Mouse (Mus musculus) stomach, embryonic 15.5 days (tissue): ENCODE results near the gene Lamb3. TPM values are rescaled to one million over a fixed set of nuclear protein-coding genes. Genes with fewer than 3 reads are reported as not detected.
"Not testable (repeated sequence)": the region's sequence is repeated elsewhere in the genome, so short reads cannot be mapped to it uniquely, and the experiment has no call there.

ENCODE experiments used
- ATAC-seq: fragments of 200-750 bp; cut with Nextera tagmentation; 2 replicates; pipeline ENCODE4 v1.8.0; 2017; ENCODE audit warnings: low read depth, moderate number of reproducible peaks, moderate TSS enrichment; ENCODE audit not compliant: insufficient read depth, low FRiP score
- H3K27ac ChIP-seq: fragments of 300-500 bp; sonication (generic); 2 replicates; pipeline ENCODE4 v1.5.1; 2015; ENCODE audit warnings: mild to moderate bottlenecking, inconsistent platforms
- H3K27me3 ChIP-seq: fragments of 300-500 bp; sonication (generic); replicated peaks from 2 replicates; pipeline ENCODE4 v1.6.1; 2015; ENCODE audit warnings: inconsistent platforms
- H3K36me3 ChIP-seq: fragments of 300-500 bp; sonication (generic); 2 replicates; pipeline ENCODE4 v1.6.1; 2015; ENCODE audit warnings: inconsistent platforms
- H3K4me1 ChIP-seq: fragments of 300-500 bp; sonication (generic); 2 replicates; pipeline ENCODE4 v1.6.1; 2015; ENCODE audit warnings: inconsistent platforms
- H3K4me2 ChIP-seq: fragments of 300-500 bp; sonication (generic); 2 replicates; pipeline ENCODE4 v1.6.1; 2015; ENCODE audit warnings: mild to moderate bottlenecking, inconsistent platforms
- H3K4me3 ChIP-seq: fragments of 300-500 bp; sonication (generic); replicated peaks from 2 replicates; pipeline ENCODE4 v1.5.1; 2015; ENCODE audit warnings: inconsistent platforms
- H3K9ac ChIP-seq: fragments of 300-500 bp; sonication (generic); 2 replicates; pipeline ENCODE4 v1.6.1; 2015; ENCODE audit warnings: inconsistent platforms
- H3K9me3 ChIP-seq: fragments of 300-500 bp; sonication (generic); 2 replicates; pipeline ENCODE4 v1.6.1; 2016; ENCODE audit warnings: inconsistent platforms
- WGBS: fragments of 180-500 bp; shearing (Covaris S2); methylation state at CpG from one replicate; pipeline ENCODE4 v1.1.7; 2015; 5-methylcytosine and 5-hydroxymethylcytosine counted together
- polyA plus RNA-seq: library from polyadenylated mRNA; unstranded; fragments of >200 nt; fragmentation: Nextera tagmentation; extraction: Ambion mirVana; gene quantifications from 2 replicates; pipeline ENCODE4 v1.2.1, GENCODE M21; 2015

The Lamb3 gene
- polyA plus RNA-seq, 1 experiment from 2014 or later, result 12.5 TPM

DNA sequence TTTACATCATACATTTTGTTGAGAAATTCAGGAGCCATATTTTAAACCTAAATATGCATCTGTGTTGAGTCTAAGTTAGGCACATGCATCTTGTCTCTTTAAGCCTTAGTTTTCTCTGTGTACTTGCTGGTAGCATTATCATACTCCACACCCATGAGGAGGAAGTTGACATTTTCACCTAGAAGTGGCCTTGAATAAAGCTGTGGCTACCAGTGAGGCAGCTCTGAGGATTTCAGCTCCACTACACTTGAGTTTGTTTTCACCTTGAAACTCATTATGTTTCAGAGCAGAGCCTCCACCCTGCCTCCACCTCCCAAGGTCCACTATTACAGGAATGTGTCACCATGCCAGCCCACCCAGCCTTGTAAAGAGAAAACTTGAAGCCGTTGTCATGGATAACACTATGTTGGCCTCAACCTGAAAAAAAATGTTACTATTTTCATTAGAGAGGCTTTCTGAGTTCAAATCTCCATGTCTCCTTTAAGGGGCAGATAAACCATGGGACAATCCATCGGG lies 26.7 kb downstream of the Lamb3 start:
- no peaks in the 10 kb centered on the region for H3K36me3 ChIP-seq
- no peak overlapping the region for H3K9ac ChIP-seq
- no peaks in the 10 kb centered on the region for H3K27me3 ChIP-seq
- H3K4me3 ChIP-seq, result no peak overlapping the region
- H3K4me1 ChIP-seq, result no peaks in the 10 kb centered on the region
- ATAC-seq, result no peak
- no peak overlapping the region for H3K4me2 ChIP-seq
- no peak overlapping the region for H3K27ac ChIP-seq
- H3K9me3 ChIP-seq, result no peaks in the 10 kb centered on the region
- 93% methylated on average over 2 of the region's 2 CpGs for WGBS

DNA sequence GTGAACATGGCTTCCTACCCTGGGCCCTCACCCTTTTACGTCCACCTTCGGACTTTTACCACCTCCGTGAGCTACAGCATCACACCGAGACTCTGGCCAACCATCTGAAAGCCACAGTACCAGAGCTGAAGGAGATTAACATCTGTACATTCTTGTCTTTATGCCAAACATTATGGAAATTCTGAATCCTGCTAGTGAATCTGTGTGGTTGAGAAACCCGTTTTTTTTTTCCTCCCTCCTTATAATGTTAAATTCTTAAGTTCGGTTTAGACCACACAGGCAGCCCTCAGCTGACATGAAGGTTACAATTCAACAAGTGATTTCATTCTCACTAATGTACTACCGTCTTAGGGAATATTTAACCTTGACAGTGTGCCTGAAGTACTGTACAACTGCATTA lies 27.4 kb downstream of the Lamb3 start:
- H3K9me3 ChIP-seq, result no peaks in the 10 kb centered on the region
- no peak overlapping the region for H3K4me2 ChIP-seq
- no peak overlapping the region for H3K9ac ChIP-seq
- 56% methylated on average over 7 of the region's 7 CpGs for WGBS
- H3K4me1 ChIP-seq, result no peaks in the 10 kb centered on the region
- no peak for ATAC-seq
- H3K4me3 ChIP-seq, result no peak overlapping the region
- H3K36me3 ChIP-seq, result no peaks in the 10 kb centered on the region
- H3K27me3 ChIP-seq, result no peaks in the 10 kb centered on the region
- no peak overlapping the region for H3K27ac ChIP-seq

DNA sequence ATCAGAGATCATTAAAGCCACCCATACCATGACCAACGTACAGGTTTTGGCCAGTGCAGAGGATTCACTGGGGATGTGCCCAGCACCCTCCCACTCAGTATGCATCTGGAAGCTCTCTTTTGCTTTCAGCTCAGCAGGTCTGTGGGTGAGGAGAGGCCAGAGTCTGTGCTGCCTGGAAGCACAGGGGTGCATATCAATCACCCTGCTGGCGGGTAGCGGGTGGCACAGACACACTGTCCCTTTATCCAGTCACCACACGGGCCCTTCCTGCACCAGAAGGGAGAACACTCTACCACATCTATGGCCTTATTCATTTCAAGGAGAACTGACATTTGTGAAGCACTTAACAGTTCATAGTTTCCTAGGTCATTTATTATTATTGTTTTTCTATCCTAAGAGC lies 30.9 kb downstream of the Lamb3 start:
- WGBS, result 52% methylated on average over 4 of the region's 4 CpGs

DNA sequence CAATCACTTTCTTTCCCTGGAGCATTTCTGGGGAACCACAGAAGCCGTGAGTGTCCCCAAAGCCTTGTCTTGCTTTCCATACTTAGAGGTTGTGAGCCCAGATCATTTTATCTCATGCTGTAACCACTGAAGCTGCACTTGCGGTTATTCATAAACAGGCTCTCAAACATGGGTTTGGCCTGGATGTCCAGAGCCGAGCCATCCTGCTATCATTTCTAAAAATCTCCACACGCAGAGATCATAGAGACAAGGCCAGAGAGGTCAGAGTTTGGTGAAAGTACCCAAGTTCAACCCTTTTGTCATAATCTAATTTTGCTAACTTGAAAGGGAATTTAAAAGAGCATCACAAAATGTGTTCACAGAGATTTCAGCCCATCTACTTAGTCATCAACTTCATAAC lies 33.9 kb downstream of the Lamb3 start:
- H3K4me1 ChIP-seq, result 0 out of 2 replicates have a peak, but pooled peaks cover 6% of the 10 kb centered on the region
- WGBS, result 88% methylated on average over 4 of the region's 4 CpGs

More for the DNA sequence above, 30.9 kb downstream of the Lamb3 start:
- Histone ChIP-seq H3K36me3 (no peaks in the 10 kb centered on the region), H3K9me3 (no peaks in the 10 kb centered on the region), H3K4me1 (0 out of 2 replicates have a peak, but pooled peaks cover 6% of the 10 kb centered on the region), H3K4me2 (no peak overlapping the region), H3K9ac (no peak overlapping the region), H3K27me3 (no peaks in the 10 kb centered on the region), H3K4me3 (no peak overlapping the region), H3K27ac (no peak overlapping the region)
- no peak for ATAC-seq

DNA sequence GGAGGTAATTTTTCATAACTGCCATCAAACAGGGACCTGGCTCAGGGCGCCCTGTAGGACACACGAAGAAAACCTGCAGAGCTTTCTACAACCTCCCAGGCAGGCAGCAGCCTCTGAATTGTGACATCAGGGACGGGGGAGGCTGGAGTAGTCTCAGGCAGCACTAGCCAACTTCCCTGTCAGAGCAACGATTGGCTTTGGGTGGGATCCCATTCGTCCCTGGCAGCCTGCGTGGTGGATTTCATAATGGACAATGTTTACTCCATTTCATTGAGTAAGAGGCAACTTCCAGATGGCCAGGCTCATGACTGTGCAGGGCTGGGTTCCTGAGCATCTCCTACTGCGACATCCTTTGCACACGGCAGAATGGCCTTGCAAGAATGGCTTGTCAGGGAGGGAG lies 34.7 kb downstream of the Lamb3 start:
- no peaks in the 10 kb centered on the region for H3K27me3 ChIP-seq
- 48% methylated on average over 8 of the region's 8 CpGs for WGBS
- H3K9me3 ChIP-seq, result no peaks in the 10 kb centered on the region
- H3K36me3 ChIP-seq, result no peaks in the 10 kb centered on the region
- no peak overlapping the region for H3K27ac ChIP-seq
- H3K9ac ChIP-seq, result no peak overlapping the region
- H3K4me2 ChIP-seq, result no peak overlapping the region
- H3K4me3 ChIP-seq, result no peak overlapping the region
- peak; percentile 35; the same call in 1 of the 2 replicates for ATAC-seq
- 0 out of 2 replicates have a peak, but pooled peaks cover 6% of the 10 kb centered on the region for H3K4me1 ChIP-seq

More for the DNA sequence above, 33.9 kb downstream of the Lamb3 start:
- no peaks in the 10 kb centered on the region for H3K36me3 ChIP-seq
- no peak overlapping the region for H3K4me3 ChIP-seq
- no peak for ATAC-seq
- no peak overlapping the region for H3K27ac ChIP-seq
- no peak overlapping the region for H3K4me2 ChIP-seq
- no peaks in the 10 kb centered on the region for H3K9me3 ChIP-seq
- H3K27me3 ChIP-seq, result no peaks in the 10 kb centered on the region
- H3K9ac ChIP-seq, result no peak overlapping the region

DNA sequence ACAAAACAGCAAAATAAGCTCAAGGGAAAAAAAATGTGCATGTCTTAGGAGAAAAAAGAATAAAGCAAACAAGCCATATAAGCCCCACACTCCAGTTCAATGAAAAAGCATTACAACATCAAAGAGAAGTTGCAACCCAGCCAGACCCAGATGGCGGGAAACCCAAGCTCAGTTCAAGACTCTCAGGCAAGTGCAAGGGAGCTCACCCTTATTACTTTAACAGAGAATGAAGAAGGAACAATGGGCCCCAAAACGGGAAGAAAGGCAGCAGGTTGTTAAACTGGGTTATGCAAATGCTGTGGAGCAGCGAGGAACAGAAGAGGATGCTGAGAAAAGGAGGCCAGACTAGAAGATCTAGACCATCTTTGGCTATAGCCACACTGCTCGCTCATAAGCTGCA lies 35.4 kb downstream of the Lamb3 start:
- WGBS, result 68% methylated on average over 4 of the region's 4 CpGs

DNA sequence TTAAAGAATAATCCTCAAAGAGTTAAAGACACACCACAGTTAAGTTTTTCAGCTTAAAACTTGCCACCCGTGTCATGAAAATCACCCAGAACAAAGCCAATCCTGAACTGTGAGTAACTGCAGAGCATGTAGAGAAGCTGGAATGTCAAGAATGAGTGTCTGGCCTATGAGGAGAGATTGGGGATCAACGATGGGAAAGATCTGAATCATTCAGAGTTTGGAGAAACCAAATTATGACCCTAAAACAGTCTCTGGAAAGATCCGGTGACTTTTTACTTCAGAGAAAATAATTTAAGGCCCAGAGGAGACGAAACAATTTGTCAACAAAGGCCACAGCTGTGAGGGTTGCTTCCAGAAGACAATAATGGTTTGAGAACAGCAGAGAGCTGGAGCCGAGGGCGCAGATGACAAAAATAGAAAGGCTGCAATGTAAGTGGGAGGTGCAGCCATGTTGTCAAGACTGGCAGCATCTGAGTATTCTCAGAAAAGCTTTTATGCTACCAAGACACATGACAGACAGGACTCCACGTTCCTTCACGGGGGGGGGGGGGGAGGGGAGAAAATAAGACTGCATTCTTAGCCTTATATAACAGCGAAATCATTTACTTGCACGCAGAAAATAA lies 36.2 kb downstream of the Lamb3 start:
- Histone ChIP-seq H3K9ac (no peak overlapping the region), H3K4me1 (0 out of 2 replicates have a peak, but pooled peaks cover 6% of the 10 kb centered on the region), H3K4me3 (no peak overlapping the region), H3K9me3 (no peaks in the 10 kb centered on the region), H3K27me3 (no peaks in the 10 kb centered on the region), H3K27ac (no peak overlapping the region), H3K4me2 (no peak overlapping the region), H3K36me3 (no peaks in the 10 kb centered on the region)
- whole genome bisulfite sequencing, result 43% methylated on average over 10 of the region's 10 CpGs
- no peak for ATAC-seq

More for the DNA sequence above, 35.4 kb downstream of the Lamb3 start:
- no peaks in the 10 kb centered on the region for H3K36me3 ChIP-seq
- H3K4me2 ChIP-seq, result no peak overlapping the region
- no peaks in the 10 kb centered on the region for H3K27me3 ChIP-seq
- H3K4me3 ChIP-seq, result no peak overlapping the region
- ATAC-seq, result no peak
- no peaks in the 10 kb centered on the region for H3K9me3 ChIP-seq
- 0 out of 2 replicates have a peak, but pooled peaks cover 6% of the 10 kb centered on the region for H3K4me1 ChIP-seq
- no peak overlapping the region for H3K27ac ChIP-seq
- no peak overlapping the region for H3K9ac ChIP-seq

DNA sequence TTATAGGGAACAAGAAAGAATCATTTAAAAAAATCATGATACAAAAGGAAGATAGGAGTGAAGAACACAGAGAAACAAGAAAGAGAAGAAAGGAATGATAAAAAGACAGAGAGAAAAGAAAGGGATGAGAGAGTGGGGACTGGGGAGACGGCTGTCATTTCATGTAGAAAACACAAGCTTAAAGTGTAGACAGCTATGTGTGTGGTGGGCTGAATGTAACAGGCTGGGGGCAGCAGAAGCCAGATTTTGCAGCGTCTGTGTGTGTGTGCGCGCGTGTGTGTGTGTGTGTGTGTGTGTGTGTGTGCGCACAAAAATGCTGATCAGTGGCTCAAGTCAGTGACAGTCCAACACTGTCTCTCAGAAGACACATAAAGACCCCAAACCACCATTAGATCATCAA lies 36.7 kb downstream of the Lamb3 start:
- no peak for ATAC-seq
- Histone ChIP-seq H3K4me1 (0 out of 2 replicates have a peak, but pooled peaks cover 6% of the 10 kb centered on the region), H3K4me3 (no peak overlapping the region), H3K9me3 (no peaks in the 10 kb centered on the region), H3K27me3 (no peaks in the 10 kb centered on the region), H3K4me2 (no peak overlapping the region), H3K36me3 (no peaks in the 10 kb centered on the region), H3K9ac (no peak overlapping the region), H3K27ac (no peak overlapping the region)
- whole genome bisulfite sequencing, result 80% methylated on average over 6 of the region's 6 CpGs

DNA sequence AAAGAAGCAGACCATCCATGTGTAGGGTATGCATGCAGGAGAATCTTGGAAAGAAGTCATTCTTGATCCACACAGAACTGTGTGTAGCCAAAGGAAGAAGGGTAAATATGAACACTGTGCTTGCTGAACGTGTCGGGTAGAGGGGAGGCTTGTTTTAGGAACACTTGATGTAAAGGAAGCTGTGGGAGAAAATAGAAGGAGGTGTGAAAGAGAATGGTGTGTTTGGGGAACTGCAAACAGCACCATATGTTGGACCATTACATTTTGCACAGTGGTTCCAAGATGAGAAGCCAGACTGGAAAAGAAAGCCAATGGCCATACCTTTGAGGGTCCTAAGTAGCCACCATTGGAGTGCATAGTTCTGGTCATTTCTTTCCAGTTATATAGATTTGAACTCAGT lies 42.5 kb downstream of the Lamb3 start:
- H3K36me3 ChIP-seq, result no peaks in the 10 kb centered on the region
- no peaks in the 10 kb centered on the region for H3K4me1 ChIP-seq
- H3K4me2 ChIP-seq, result no peak overlapping the region
- no peaks in the 10 kb centered on the region for H3K9me3 ChIP-seq
- WGBS, result 75% methylated on average over 2 of the region's 2 CpGs
- H3K9ac ChIP-seq, result no peak overlapping the region
- no peak overlapping the region for H3K4me3 ChIP-seq
- ATAC-seq, result no peak
- no peak overlapping the region for H3K27ac ChIP-seq
- H3K27me3 ChIP-seq, result no peaks in the 10 kb centered on the region

DNA sequence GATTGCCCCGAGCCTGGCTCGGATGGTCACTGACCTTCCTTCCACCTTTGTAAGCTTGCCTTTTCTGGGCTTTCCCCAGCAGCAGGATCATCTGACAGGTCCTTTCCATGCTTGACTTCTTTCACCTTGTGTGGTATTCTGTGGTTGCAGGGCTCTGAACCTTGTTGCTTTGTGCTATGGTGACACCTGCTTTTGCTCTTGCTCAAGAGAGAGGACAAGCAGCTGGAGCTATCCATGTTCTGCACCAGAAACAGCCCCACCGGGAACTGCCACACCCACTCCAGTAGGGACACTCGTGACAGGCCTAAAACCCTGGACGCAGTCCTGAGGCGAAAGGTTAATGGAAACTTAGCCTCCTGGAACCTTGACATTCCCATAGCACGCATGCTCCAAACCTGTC lies 43.9 kb downstream of the Lamb3 start:
- Histone ChIP-seq H3K4me3 (no peak overlapping the region), H3K36me3 (no peaks in the 10 kb centered on the region), H3K9ac (no peak overlapping the region), H3K9me3 (no peaks in the 10 kb centered on the region), H3K27me3 (no peaks in the 10 kb centered on the region), H3K4me2 (no peak overlapping the region), H3K27ac (no peak overlapping the region), H3K4me1 (no peaks in the 10 kb centered on the region)
- ATAC-seq, result no peak
- WGBS, result 76% methylated on average over 7 of the region's 7 CpGs

DNA sequence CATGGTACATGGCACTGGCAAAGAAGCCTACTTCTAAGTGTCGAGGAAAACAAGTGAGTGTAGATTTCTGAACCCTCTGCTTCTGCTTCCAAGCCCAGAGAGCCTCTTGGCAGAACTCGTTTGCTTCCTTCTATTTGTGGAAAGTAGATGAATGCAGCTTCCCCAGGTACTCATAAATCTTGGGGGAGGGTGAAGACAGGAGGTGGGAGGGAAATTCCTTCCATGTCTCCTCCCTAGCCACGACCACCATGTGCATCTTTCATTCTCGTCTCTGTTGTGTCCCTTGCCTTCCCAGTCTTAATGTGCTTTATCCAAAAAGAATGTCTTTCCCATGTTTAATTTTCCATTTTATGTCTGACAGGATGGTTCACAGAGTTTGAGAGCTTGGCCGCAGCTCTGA lies 45.1 kb downstream of the Lamb3 start:
- 28% methylated on average over 5 of the region's 5 CpGs for WGBS
- ATAC-seq, result no peak

DNA sequence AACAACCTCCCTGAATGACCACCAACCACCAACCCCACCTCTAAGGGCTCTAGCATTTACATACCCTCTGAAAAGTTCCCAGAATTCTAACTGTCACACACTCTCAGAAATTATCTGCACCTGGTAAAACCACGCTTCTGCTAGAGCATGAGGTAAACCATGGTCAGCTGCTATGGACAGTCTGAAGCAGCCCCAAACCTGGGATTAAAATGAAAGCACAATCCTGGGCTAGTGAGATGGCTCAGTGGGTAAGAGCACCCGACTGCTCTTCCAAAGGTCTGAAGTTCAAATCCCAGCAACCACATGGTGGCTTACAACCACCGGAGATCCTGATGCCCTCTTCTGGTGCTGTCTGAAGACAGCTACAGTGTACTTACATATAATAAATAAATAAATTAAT lies 46.4 kb downstream of the Lamb3 start:
- not testable (repeated sequence) for H3K9ac ChIP-seq, H3K4me1 ChIP-seq, H3K36me3 ChIP-seq, H3K4me2 ChIP-seq, H3K9me3 ChIP-seq, ATAC-seq, H3K27me3 ChIP-seq, H3K27ac ChIP-seq, H3K4me3 ChIP-seq
- WGBS, result 59% methylated on average over 3 of the region's 3 CpGs

More for the DNA sequence above, 45.1 kb downstream of the Lamb3 start:
- H3K4me1 ChIP-seq, result no peaks in the 10 kb centered on the region
- no peak overlapping the region for H3K9ac ChIP-seq
- H3K36me3 ChIP-seq, result no peaks in the 10 kb centered on the region
- H3K27me3 ChIP-seq, result no peaks in the 10 kb centered on the region
- no peak overlapping the region for H3K4me3 ChIP-seq
- no peaks in the 10 kb centered on the region for H3K9me3 ChIP-seq
- no peak overlapping the region for H3K4me2 ChIP-seq
- no peak overlapping the region for H3K27ac ChIP-seq
